Mouse (Mus musculus) layer of hippocampus, adult 2 months (tissue): ENCODE data around the gene Pgm2l1. TPM values are rescaled to one million over a fixed set of nuclear protein-coding genes. Genes with fewer than 3 reads are reported as not detected.
A peak's percentile ranks its signal among the peaks of the same experiment; 100 is the strongest.
"Not testable (repeated sequence)": the region's sequence is repeated elsewhere in the genome, so short reads cannot be mapped to it uniquely, and the experiment has no call there.

ENCODE experiments used
- DNase-seq, 2 experiments: peaks; one replicate each; pipeline ENCODE4 v3.0.0; 2022; ENCODE audit warnings: low spot score in 2 of 2
- H3K27ac ChIP-seq: fragments of 200-600 bp; 2 replicates; pipeline ENCODE4 v1.8.1; 2022
- H3K4me3 ChIP-seq: fragments of 200-600 bp; 2 replicates; pipeline ENCODE4 v1.8.1; 2022; ENCODE audit warnings: mild to moderate bottlenecking
- CTCF ChIP-seq: fragments of 200-600 bp; conservative IDR thresholded peaks from 2 replicates; pipeline ENCODE4 v1.8.1; 2022; ENCODE audit warnings: antibody characterized with exemption, mild to moderate bottlenecking, moderate library complexity
- total RNA-seq, 2 experiments: library from RNA; stranded (reverse); gene quantifications; 2 replicates each; pipeline ENCODE4 v1.2.3; 2021

Pgm2l1 gene
- total RNA-seq, 2 experiments from 2014 or later: 282 to 286 TPM

- Histone ChIP-seq H3K27ac (no peak overlapping the region), H3K4me3 (no peak overlapping the region)
- no peak for TF ChIP-seq CTCF
- no peak for DNase-seq
Observed at GRCm38 (mm10) chr7:100238271-100238670, 11.1 kb downstream of the Pgm2l1 start.

- peak overlapping the region; percentile 67 for H3K27ac ChIP-seq
- no peak for TF ChIP-seq CTCF
- DNase-seq: peak; percentile 39 to 42
- H3K4me3 ChIP-seq: no peak overlapping the region
Observed at GRCm38 (mm10) chr7:100240601-100241000, 13.4 kb downstream of the Pgm2l1 start.

- no peak for TF ChIP-seq CTCF
- Histone ChIP-seq H3K27ac (no peak overlapping the region), H3K4me3 (no peak overlapping the region)
- no peak for DNase-seq
Observed at GRCm38 (mm10) chr7:100243007-100243406, 15.8 kb downstream of the Pgm2l1 start.

- DNase-seq: no peak
- H3K4me3 ChIP-seq: no peak overlapping the region
- H3K27ac ChIP-seq: no peak overlapping the region
- TF ChIP-seq CTCF: no peak
Observed at GRCm38 (mm10) chr7:100244225-100244624, 17.0 kb downstream of the Pgm2l1 start.

GRCm38 (mm10) chr7:100245176-100245575 is 18.0 kb downstream of the Pgm2l1 start:
- DNase-seq: no peak
- H3K4me3 ChIP-seq: no peak overlapping the region
- no peak overlapping the region for H3K27ac ChIP-seq
- TF ChIP-seq CTCF: no peak

GRCm38 (mm10) chr7:100250667-100251066 is 23.5 kb downstream of the Pgm2l1 start:
- Histone ChIP-seq H3K4me3 (no peak overlapping the region), H3K27ac (no peak overlapping the region)
- no peak for DNase-seq
- TF ChIP-seq CTCF: no peak

GRCm38 (mm10) chr7:100262350-100262749 is 35.2 kb downstream of the Pgm2l1 start:
- peak; percentile 56 for TF ChIP-seq CTCF
- Histone ChIP-seq H3K4me3 (no peak overlapping the region), H3K27ac (no peak overlapping the region)
- no peak for DNase-seq

- DNase-seq, H3K4me3 ChIP-seq, H3K27ac ChIP-seq: not testable (repeated sequence)
- peak; percentile 32 for TF ChIP-seq CTCF
Observed at GRCm38 (mm10) chr7:100264934-100265333, 37.7 kb downstream of the Pgm2l1 start.

GRCm38 (mm10) chr7:100272369-100272768 is 45.2 kb downstream of the Pgm2l1 start:
- no peak overlapping the region for H3K4me3 ChIP-seq
- TF ChIP-seq CTCF: no peak
- DNase-seq: no peak

GRCm38 (mm10) chr7:100274507-100274906 is 47.3 kb downstream of the Pgm2l1 start:
- no peak for TF ChIP-seq CTCF
- no peak for DNase-seq
- Histone ChIP-seq H3K27ac (no peak overlapping the region), H3K4me3 (no peak overlapping the region)

More at GRCm38 (mm10) chr7:100272369-100272768, 45.2 kb downstream of the Pgm2l1 start:
- H3K27ac ChIP-seq: no peak overlapping the region

- Histone ChIP-seq H3K27ac (no peak overlapping the region), H3K4me3 (no peak overlapping the region)
- DNase-seq: no peak
- peak; percentile 84 for TF ChIP-seq CTCF
Observed at GRCm38 (mm10) chr7:100276397-100276796, 49.2 kb downstream of the Pgm2l1 start.

- Histone ChIP-seq H3K4me3 (no peak overlapping the region), H3K27ac (no peak overlapping the region)
- DNase-seq: peak; percentile 55 to 58
- peak; percentile 96 for TF ChIP-seq CTCF
Observed at GRCm38 (mm10) chr7:100279803-100280202, 52.6 kb downstream of the Pgm2l1 start.

- Histone ChIP-seq H3K27ac (no peak overlapping the region), H3K4me3 (no peak overlapping the region)
- no peak for DNase-seq
- TF ChIP-seq CTCF: no peak
Observed at GRCm38 (mm10) chr7:100281596-100281995, 54.4 kb downstream of the Pgm2l1 start.

- DNase-seq: no peak
- no peak for TF ChIP-seq CTCF
- Histone ChIP-seq H3K4me3 (no peak overlapping the region), H3K27ac (peak overlapping the region; percentile 64; the same call in 1 of the 2 replicates)
Observed at GRCm38 (mm10) chr7:100283298-100283697, 56.1 kb downstream of the Pgm2l1 start.

- Histone ChIP-seq H3K4me3 (peak within 1 kb of the TSS; percentile 56), H3K27ac (peak within 1 kb of the TSS; percentile 18; the same call in 1 of the 2 replicates)
- DNase-seq: no peak
- TF ChIP-seq CTCF: peak; percentile 52
Observed at GRCm38 (mm10) chr7:100285383-100285782, 58.2 kb downstream of the Pgm2l1 start, which contains the start of gene P4ha3. TSS of gene P4ha3 (plus strand) at chr7:100285520.
